Mouse (Mus musculus): ENCODE data around the gene Siae.

GRCm38 (mm10) chr9:37592025-37592424 lies 36.5 kb downstream of the Siae start:
- TF ChIP-seq CTCF (IDR thresholded peaks at IDR 0.05) (no peak), EP300 (IDR thresholded peaks at IDR 0.05) (no peak)
